Mouse (Mus musculus): ENCODE data around the gene Scand1. TPM values are rescaled to one million over a fixed set of nuclear protein-coding genes. Genes with fewer than 3 reads are reported as not detected.

Scand1 gene
- total and polyA plus RNA-seq, 3 experiments = 46.2 to 85.9 (median 78.9) TPM

GRCm38 (mm10) chr2:156349286-156349848 lies 36.9 kb upstream of the Scand1 start:
- H3K27me3 ChIP-seq (ENCODE audit: control insufficient read depth, insufficient read depth, low read length) = no peaks in the 10 kb centered on the region
- WGBS = 59% methylated on average over 4 of the region's 4 CpGs
- intact Hi-C loops (cut with DNase I) = no loop called here
- TF ChIP-seq CTCF (IDR thresholded peaks at IDR 0.05) = no peak
- DNase-seq = no peak
- no peak overlapping the region for H3K4me3 ChIP-seq
- no peak overlapping the region for H3K9ac ChIP-seq (ENCODE audit: low read depth, low read length)
- peaks cover 3% of the 10 kb centered on the region; the same call in 1 of the 2 replicates for H3K4me1 ChIP-seq (ENCODE audit: control insufficient read depth, insufficient read depth, low read length)
- H3K27ac ChIP-seq = no peak overlapping the region
- no peaks in the 10 kb centered on the region for H3K79me2 ChIP-seq (replicated peaks; ENCODE audit: control insufficient read depth, insufficient read depth, low read length)
- no peaks in the 10 kb centered on the region for H3K36me3 ChIP-seq (ENCODE audit: control insufficient read depth, insufficient read depth, low read length)

- H3K27me3 ChIP-seq (ENCODE audit: control insufficient read depth, insufficient read depth, low read length) = no peaks in the 10 kb centered on the region
- H3K79me2 ChIP-seq (replicated peaks; ENCODE audit: control insufficient read depth, insufficient read depth, low read length) = no peaks in the 10 kb centered on the region
- H3K27ac ChIP-seq = no peak overlapping the region
- no peak for DNase-seq
- TF ChIP-seq POLR2A (IDR thresholded peaks at IDR 0.05; ENCODE audit: insufficient read depth, low read depth, low read length) (no peak), CTCF (IDR thresholded peaks at IDR 0.05) (no peak), EP300 (IDR thresholded peaks at IDR 0.05; ENCODE audit: insufficient read depth, low read depth, low read length) (no peak)
- WGBS = 85% methylated on average over 4 of the region's 4 CpGs
- H3K4me3 ChIP-seq = no peak overlapping the region
- H3K4me1 ChIP-seq (ENCODE audit: control insufficient read depth, insufficient read depth, low read length) = peaks cover 3% of the 10 kb centered on the region; the same call in 1 of the 2 replicates
- H3K36me3 ChIP-seq (ENCODE audit: control insufficient read depth, insufficient read depth, low read length) = no peaks in the 10 kb centered on the region
- no peak overlapping the region for H3K9ac ChIP-seq (ENCODE audit: low read depth, low read length)
- intact Hi-C loops (cut with DNase I) = no loop called here
Observed at GRCm38 (mm10) chr2:156348812-156349211, 36.3 kb upstream of the Scand1 start.

GRCm38 (mm10) chr2:156344775-156345532 lies 32.5 kb upstream of the Scand1 start:
- peak; percentile 13 to 35 for DNase-seq
- Histone ChIP-seq H3K4me3 (no peak overlapping the region), H3K27ac (no peak overlapping the region), H3K27me3 (ENCODE audit: control insufficient read depth, insufficient read depth, low read length) (no peaks in the 10 kb centered on the region), H3K36me3 (ENCODE audit: control insufficient read depth, insufficient read depth, low read length) (no peaks in the 10 kb centered on the region), H3K9ac (ENCODE audit: low read depth, low read length) (no peak overlapping the region), H3K79me2 (replicated peaks; ENCODE audit: control insufficient read depth, insufficient read depth, low read length) (no peaks in the 10 kb centered on the region), H3K4me1 (ENCODE audit: control insufficient read depth, insufficient read depth, low read length) (no peaks in the 10 kb centered on the region)
- intact Hi-C loops (cut with DNase I) = loop anchor here (1.0 to 5.0 kb wide), 2 partner anchors 112 to 171 kb away; no protein-coding TSS in a partner anchor
- no peak for TF ChIP-seq POLR2A (IDR thresholded peaks at IDR 0.05; ENCODE audit: insufficient read depth, low read depth, low read length)
- TF ChIP-seq CTCF (IDR thresholded peaks at IDR 0.05) = peak; percentile 75
- TF ChIP-seq EP300 (IDR thresholded peaks at IDR 0.05; ENCODE audit: insufficient read depth, low read depth, low read length) = no peak
- 57% methylated on average over 12 of the region's 12 CpGs for WGBS

- Histone ChIP-seq H3K9ac (ENCODE audit: low read depth, low read length) (no peak overlapping the region), H3K27me3 (ENCODE audit: control insufficient read depth, insufficient read depth, low read length) (no peaks in the 10 kb centered on the region), H3K36me3 (ENCODE audit: control insufficient read depth, insufficient read depth, low read length) (no peaks in the 10 kb centered on the region), H3K4me3 (no peak overlapping the region), H3K27ac (no peak overlapping the region), H3K79me2 (replicated peaks; ENCODE audit: control insufficient read depth, insufficient read depth, low read length) (no peaks in the 10 kb centered on the region), H3K4me1 (ENCODE audit: control insufficient read depth, insufficient read depth, low read length) (no peaks in the 10 kb centered on the region)
- intact Hi-C loops (cut with DNase I) = loop anchor here (5.0 kb wide), 1 partner anchor 117 kb away; no protein-coding TSS in a partner anchor
- WGBS = 70% methylated on average over 4 of the region's 4 CpGs
- TF ChIP-seq CTCF (IDR thresholded peaks at IDR 0.05) (no peak), EP300 (IDR thresholded peaks at IDR 0.05; ENCODE audit: insufficient read depth, low read depth, low read length) (no peak), POLR2A (IDR thresholded peaks at IDR 0.05; ENCODE audit: insufficient read depth, low read depth, low read length) (no peak)
- no peak for DNase-seq
Observed at GRCm38 (mm10) chr2:156340078-156340477, 27.6 kb upstream of the Scand1 start.

- Histone ChIP-seq H3K4me3 (no peak overlapping the region), H3K4me1 (ENCODE audit: control insufficient read depth, insufficient read depth, low read length) (no peaks in the 10 kb centered on the region), H3K27ac (no peak overlapping the region), H3K79me2 (replicated peaks; ENCODE audit: control insufficient read depth, insufficient read depth, low read length) (no peaks in the 10 kb centered on the region), H3K9ac (ENCODE audit: low read depth, low read length) (no peak overlapping the region), H3K27me3 (ENCODE audit: control insufficient read depth, insufficient read depth, low read length) (no peaks in the 10 kb centered on the region), H3K36me3 (ENCODE audit: control insufficient read depth, insufficient read depth, low read length) (no peaks in the 10 kb centered on the region)
- intact Hi-C loops (cut with DNase I) = no loop called here
- DNase-seq = no peak
- TF ChIP-seq CTCF (IDR thresholded peaks at IDR 0.05) (no peak), EP300 (IDR thresholded peaks at IDR 0.05; ENCODE audit: insufficient read depth, low read depth, low read length) (no peak), POLR2A (IDR thresholded peaks at IDR 0.05; ENCODE audit: insufficient read depth, low read depth, low read length) (no peak)
- WGBS = 65% methylated on average over 7 of the region's 7 CpGs
Observed at GRCm38 (mm10) chr2:156331446-156331965, 19.0 kb upstream of the Scand1 start.

- Histone ChIP-seq H3K27ac (no peak overlapping the region), H3K4me1 (ENCODE audit: control insufficient read depth, insufficient read depth, low read length) (no peaks in the 10 kb centered on the region), H3K4me3 (no peak overlapping the region), H3K79me2 (replicated peaks; ENCODE audit: control insufficient read depth, insufficient read depth, low read length) (no peaks in the 10 kb centered on the region), H3K9ac (ENCODE audit: low read depth, low read length) (no peak overlapping the region), H3K27me3 (ENCODE audit: control insufficient read depth, insufficient read depth, low read length) (no peaks in the 10 kb centered on the region), H3K36me3 (ENCODE audit: control insufficient read depth, insufficient read depth, low read length) (no peaks in the 10 kb centered on the region)
- no peak for DNase-seq
- no peak for TF ChIP-seq POLR2A (IDR thresholded peaks at IDR 0.05; ENCODE audit: insufficient read depth, low read depth, low read length)
- TF ChIP-seq EP300 (IDR thresholded peaks at IDR 0.05; ENCODE audit: insufficient read depth, low read depth, low read length) = no peak
- TF ChIP-seq CTCF (IDR thresholded peaks at IDR 0.05) = no peak
- intact Hi-C loops (cut with DNase I) = no loop called here
- WGBS = 76% methylated on average over 1 of the region's 1 CpGs
Observed at GRCm38 (mm10) chr2:156330681-156331080, 18.2 kb upstream of the Scand1 start.

All from heart, adult 2 months (tissue).